Mouse (Mus musculus): ENCODE data around the gene Tmem201. TPM values are rescaled to one million over a fixed set of nuclear protein-coding genes. Genes with fewer than 3 reads are reported as not detected.
"Not testable (repeated sequence)": the region's sequence is repeated elsewhere in the genome, so short reads cannot be mapped to it uniquely, and the experiment has no call there.

The Tmem201 gene
- polyA plus RNA-seq, 1 experiment from 2014 or later, result 8.7 TPM

- WGBS, result 37% methylated on average over 17 of the region's 17 CpGs
- no peak overlapping the region for H3K4me2 ChIP-seq (replicated peaks; ENCODE audit: low read depth)
- no peak overlapping the region for H3K9ac ChIP-seq (ENCODE audit: low read depth, low read length)
- no peak for ATAC-seq
- no peak overlapping the region for H3K4me3 ChIP-seq (ENCODE audit: low read depth, low read length)
- no peaks in the 10 kb centered on the region for H3K27me3 ChIP-seq (replicated peaks; ENCODE audit: control insufficient read depth, insufficient read depth, low read length)
- peak; percentile 85 for TF ChIP-seq CTCF (IDR thresholded peaks at IDR 0.05; ENCODE audit: low read depth)
- no peaks in the 10 kb centered on the region for H3K9me3 ChIP-seq (ENCODE audit: control insufficient read depth)
- no peak overlapping the region for H3K27ac ChIP-seq (ENCODE audit: low read depth, low read length)
- H3K4me1 ChIP-seq (replicated peaks; ENCODE audit: control insufficient read depth, insufficient read depth, low read length), result no peaks in the 10 kb centered on the region
- H3K36me3 ChIP-seq (ENCODE audit: control insufficient read depth, insufficient read depth), result no peaks in the 10 kb centered on the region; the same call in 1 of the 2 replicates
Measured at GRCm38 (mm10) chr4:149752124-149752799, 14.4 kb upstream of the Tmem201 start.

- 64% methylated on average over 5 of the region's 5 CpGs for WGBS
- no peak for ATAC-seq
- Histone ChIP-seq H3K4me3 (ENCODE audit: low read depth, low read length) (no peak overlapping the region), H3K27me3 (replicated peaks; ENCODE audit: control insufficient read depth, insufficient read depth, low read length) (no peaks in the 10 kb centered on the region), H3K9ac (ENCODE audit: low read depth, low read length) (no peak overlapping the region), H3K9me3 (ENCODE audit: control insufficient read depth) (no peaks in the 10 kb centered on the region), H3K27ac (ENCODE audit: low read depth, low read length) (no peak overlapping the region), H3K36me3 (ENCODE audit: control insufficient read depth, insufficient read depth) (no peaks in the 10 kb centered on the region; the same call in 1 of the 2 replicates), H3K4me2 (replicated peaks; ENCODE audit: low read depth) (no peak overlapping the region), H3K4me1 (replicated peaks; ENCODE audit: control insufficient read depth, insufficient read depth, low read length) (no peaks in the 10 kb centered on the region)
- no peak for TF ChIP-seq CTCF (IDR thresholded peaks at IDR 0.05; ENCODE audit: low read depth)
Measured at GRCm38 (mm10) chr4:149750671-149751070, 12.8 kb upstream of the Tmem201 start.

DNA sequence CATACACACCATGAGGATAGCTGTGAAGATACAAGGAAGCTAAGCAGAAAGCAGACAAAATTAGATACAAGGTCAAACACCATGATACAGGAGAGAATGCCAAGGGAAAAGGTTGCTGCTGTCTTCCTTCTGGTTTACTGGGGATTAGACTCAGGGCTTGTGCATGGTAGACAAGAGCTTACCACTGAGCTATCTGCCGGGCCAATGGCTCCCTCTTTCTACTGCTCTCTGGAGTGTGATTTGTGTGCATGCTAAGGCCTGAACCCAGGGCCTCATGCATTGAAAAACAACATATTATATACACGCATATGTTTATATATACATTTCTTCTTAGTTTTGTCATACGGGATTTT is 11.8 kb upstream of the Tmem201 start:
- not testable (repeated sequence) for H3K9me3 ChIP-seq (ENCODE audit: control insufficient read depth); ATAC-seq; H3K36me3 ChIP-seq (ENCODE audit: control insufficient read depth, insufficient read depth); H3K27me3 ChIP-seq (replicated peaks; ENCODE audit: control insufficient read depth, insufficient read depth, low read length); H3K27ac ChIP-seq (ENCODE audit: low read depth, low read length); H3K4me2 ChIP-seq (replicated peaks; ENCODE audit: low read depth); H3K9ac ChIP-seq (ENCODE audit: low read depth, low read length); H3K4me3 ChIP-seq (ENCODE audit: low read depth, low read length); H3K4me1 ChIP-seq (replicated peaks; ENCODE audit: control insufficient read depth, insufficient read depth, low read length)
- 83% methylated on average over 3 of the region's 3 CpGs for WGBS

DNA sequence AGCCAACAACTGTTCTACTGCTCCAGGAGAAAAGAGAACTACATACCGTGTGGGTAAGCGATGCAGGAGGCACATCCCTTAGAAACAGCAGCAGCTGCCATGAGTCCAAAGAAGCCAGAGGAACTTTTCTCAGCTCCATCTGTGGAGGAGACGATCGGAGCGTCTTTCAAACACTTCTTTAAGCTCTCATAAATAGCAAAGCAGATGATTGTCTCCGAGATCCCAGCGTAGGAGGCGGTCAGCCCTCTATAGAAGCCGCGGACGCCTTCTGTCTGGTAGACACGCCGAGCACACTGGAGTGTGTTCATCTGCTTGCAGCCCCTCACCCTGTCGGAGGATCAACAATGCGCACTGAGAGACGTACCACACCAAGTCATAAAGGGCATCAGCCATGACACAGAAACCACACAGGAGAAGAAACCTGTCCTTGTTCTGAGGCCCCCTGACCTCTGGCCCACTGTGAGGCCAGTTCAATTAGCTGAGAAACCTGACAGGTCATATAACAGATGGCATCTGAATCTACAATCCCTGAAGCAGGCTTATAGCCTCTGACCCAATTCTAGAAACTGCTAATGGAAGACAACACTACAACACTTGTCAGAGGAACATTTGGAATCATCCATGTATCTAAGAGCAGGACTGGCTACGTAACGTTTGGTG is 11.3 kb upstream of the Tmem201 start:
- Histone ChIP-seq H3K27ac (ENCODE audit: low read depth, low read length) (no peak overlapping the region), H3K9ac (ENCODE audit: low read depth, low read length) (no peak overlapping the region), H3K27me3 (replicated peaks; ENCODE audit: control insufficient read depth, insufficient read depth, low read length) (no peaks in the 10 kb centered on the region), H3K36me3 (ENCODE audit: control insufficient read depth, insufficient read depth) (no peaks in the 10 kb centered on the region; the same call in 1 of the 2 replicates), H3K4me3 (ENCODE audit: low read depth, low read length) (no peak overlapping the region), H3K9me3 (ENCODE audit: control insufficient read depth) (no peaks in the 10 kb centered on the region), H3K4me1 (replicated peaks; ENCODE audit: control insufficient read depth, insufficient read depth, low read length) (no peaks in the 10 kb centered on the region), H3K4me2 (replicated peaks; ENCODE audit: low read depth) (no peak overlapping the region)
- ATAC-seq, result no peak
- TF ChIP-seq CTCF (IDR thresholded peaks at IDR 0.05; ENCODE audit: low read depth), result no peak
- WGBS, result 90% methylated on average over 18 of the region's 18 CpGs

DNA sequence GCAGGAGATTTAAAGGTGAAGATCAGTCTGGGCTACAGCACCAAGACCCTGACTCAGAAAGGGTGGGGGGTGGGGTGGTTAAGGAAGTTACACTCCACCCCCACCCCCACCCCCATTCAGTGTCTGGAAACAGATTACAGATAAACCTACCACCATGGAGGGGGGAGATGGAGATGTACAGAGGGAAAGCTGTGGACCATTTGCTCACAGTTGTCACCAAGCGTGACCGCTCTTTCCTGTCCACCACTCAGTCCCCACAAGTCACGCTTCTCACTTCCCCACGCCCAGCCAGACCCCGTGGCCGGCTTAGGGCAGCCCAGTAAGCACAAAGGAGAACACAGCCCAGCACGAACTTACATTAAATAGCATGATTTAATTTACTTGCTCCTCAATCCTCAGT is 6.3 kb upstream of the Tmem201 start:
- Histone ChIP-seq H3K9ac (ENCODE audit: low read depth, low read length) (no peak overlapping the region), H3K4me3 (ENCODE audit: low read depth, low read length) (no peak overlapping the region), H3K4me1 (replicated peaks; ENCODE audit: control insufficient read depth, insufficient read depth, low read length) (no peaks in the 10 kb centered on the region), H3K27me3 (replicated peaks; ENCODE audit: control insufficient read depth, insufficient read depth, low read length) (no peaks in the 10 kb centered on the region), H3K9me3 (ENCODE audit: control insufficient read depth) (no peaks in the 10 kb centered on the region), H3K36me3 (ENCODE audit: control insufficient read depth, insufficient read depth) (peaks cover 4% of the 10 kb centered on the region; the same call in 1 of the 2 replicates), H3K4me2 (replicated peaks; ENCODE audit: low read depth) (no peak overlapping the region), H3K27ac (ENCODE audit: low read depth, low read length) (no peak overlapping the region)
- no peak for ATAC-seq
- WGBS, result 92% methylated on average over 7 of the region's 7 CpGs
- TF ChIP-seq CTCF (IDR thresholded peaks at IDR 0.05; ENCODE audit: low read depth), result no peak

DNA sequence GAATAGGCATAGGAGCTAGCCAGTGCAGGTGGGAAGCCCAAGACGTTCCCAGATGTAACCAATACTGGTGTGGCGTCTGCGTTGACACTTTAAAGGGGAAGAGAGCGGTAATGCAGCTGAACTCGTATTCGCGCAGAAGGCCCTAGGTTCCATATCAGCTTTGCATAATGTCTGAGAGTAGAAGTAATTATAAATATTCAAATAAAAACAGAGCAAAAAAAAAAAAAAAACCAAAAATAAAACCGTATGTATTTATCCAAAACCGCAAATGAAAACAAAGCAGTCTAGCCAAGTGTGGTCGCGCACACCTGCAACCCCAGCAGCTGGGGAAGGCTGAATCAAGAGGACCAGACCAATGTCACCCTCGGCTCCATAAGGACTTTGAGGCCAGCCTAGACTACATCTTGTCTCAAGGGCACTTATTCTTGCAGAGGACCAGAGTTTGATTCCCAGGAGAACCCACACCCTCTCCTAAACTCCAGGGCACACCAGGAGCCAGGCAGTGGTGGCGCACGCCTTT is 4.2 kb upstream of the Tmem201 start:
- Histone ChIP-seq H3K9me3 (ENCODE audit: control insufficient read depth) (no peaks in the 10 kb centered on the region), H3K4me1 (replicated peaks; ENCODE audit: control insufficient read depth, insufficient read depth, low read length) (0 out of 2 replicates have a peak, but pooled peaks cover 2% of the 10 kb centered on the region), H3K9ac (ENCODE audit: low read depth, low read length) (no peak overlapping the region), H3K36me3 (ENCODE audit: control insufficient read depth, insufficient read depth) (peaks cover 4% of the 10 kb centered on the region; the same call in 1 of the 2 replicates), H3K27me3 (replicated peaks; ENCODE audit: control insufficient read depth, insufficient read depth, low read length) (no peaks in the 10 kb centered on the region), H3K4me2 (replicated peaks; ENCODE audit: low read depth) (no peak overlapping the region), H3K4me3 (ENCODE audit: low read depth, low read length) (no peak overlapping the region), H3K27ac (ENCODE audit: low read depth, low read length) (no peak overlapping the region)
- 94% methylated on average over 14 of the region's 14 CpGs for WGBS
- no peak for TF ChIP-seq CTCF (IDR thresholded peaks at IDR 0.05; ENCODE audit: low read depth)
- no peak for ATAC-seq
